Mouse (Mus musculus): ENCODE measurements around the gene Gclc. TPM values are rescaled to one million over a fixed set of nuclear protein-coding genes. Genes with fewer than 3 reads are reported as not detected.

Gclc gene
- polyA plus RNA-seq, 1 experiment from 2014 or later, result 16.8 TPM

GRCm38 (mm10) chr9:77751091-77751521, 3.2 kb upstream of the Gclc start:
- under 1% methylated on average over 12 of the region's 12 CpGs for WGBS
- H3K4me2 ChIP-seq, result peak overlapping the region; percentile 76
- peak overlapping the region; percentile 91 for H3K27ac ChIP-seq (replicated peaks)
- H3K27me3 ChIP-seq, result no peaks in the 10 kb centered on the region
- H3K4me1 ChIP-seq (replicated peaks), result peaks cover 17% of the 10 kb centered on the region
- no peaks in the 10 kb centered on the region for H3K9me3 ChIP-seq
- ATAC-seq (ENCODE audit: low read depth), result peak; percentile 9
- peak overlapping the region; percentile 78 for H3K9ac ChIP-seq
- peak overlapping the region; percentile 64 for H3K4me3 ChIP-seq
- no peaks in the 10 kb centered on the region for H3K36me3 ChIP-seq

- peaks cover 27% of the 10 kb centered on the region for H3K4me1 ChIP-seq (replicated peaks)
- no peaks in the 10 kb centered on the region for H3K9me3 ChIP-seq
- WGBS, result under 1% methylated on average over 57 of the region's 57 CpGs
- H3K4me2 ChIP-seq, result peak overlapping the region; percentile 63
- H3K27me3 ChIP-seq, result no peaks in the 10 kb centered on the region
- no peaks in the 10 kb centered on the region for H3K36me3 ChIP-seq
- peak overlapping the region; percentile 89 for H3K9ac ChIP-seq
- peak overlapping the region; percentile 88 for H3K27ac ChIP-seq (replicated peaks)
- peak overlapping the region; percentile 72 for H3K4me3 ChIP-seq
- ATAC-seq (ENCODE audit: low read depth), result peak; percentile 79
Observed at GRCm38 (mm10) chr9:77754728-77755402, 530 bp downstream of the Gclc start.

DNA sequence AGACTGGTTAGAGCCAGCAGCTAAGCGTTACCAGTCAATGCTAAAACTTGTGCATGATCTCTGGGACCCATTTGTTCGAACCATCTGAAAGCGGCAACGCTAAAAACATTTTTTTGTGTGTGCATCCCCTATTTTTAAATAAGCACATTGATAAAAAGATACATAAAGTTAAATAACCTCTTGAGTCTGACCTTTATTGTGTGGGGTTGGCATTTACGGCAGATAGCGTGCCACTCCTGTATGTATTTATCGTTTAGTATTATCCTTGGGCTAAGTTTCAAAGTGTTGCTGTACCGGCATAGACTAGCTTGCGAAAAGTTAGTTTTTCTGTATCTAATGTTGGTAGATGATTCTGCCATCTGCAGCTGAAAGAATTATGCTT, 1.1 kb downstream of the Gclc start:
- no peaks in the 10 kb centered on the region for H3K36me3 ChIP-seq
- no peak overlapping the region for H3K27ac ChIP-seq (replicated peaks)
- H3K27me3 ChIP-seq, result no peaks in the 10 kb centered on the region
- ATAC-seq (ENCODE audit: low read depth), result no peak
- H3K9me3 ChIP-seq, result no peaks in the 10 kb centered on the region
- WGBS, result 16% methylated on average over 9 of the region's 9 CpGs
- peak overlapping the region; percentile 72 for H3K4me3 ChIP-seq
- H3K4me1 ChIP-seq (replicated peaks), result peaks cover 27% of the 10 kb centered on the region
- peak overlapping the region; percentile 89 for H3K9ac ChIP-seq
- peak overlapping the region; percentile 63 for H3K4me2 ChIP-seq

- Histone ChIP-seq H3K27me3 (no peaks in the 10 kb centered on the region), H3K4me2 (peak overlapping the region; percentile 63)
- WGBS, result 37% methylated on average over 9 of the region's 9 CpGs
Observed at GRCm38 (mm10) chr9:77756076-77756475, 1.7 kb downstream of the Gclc start.

DNA sequence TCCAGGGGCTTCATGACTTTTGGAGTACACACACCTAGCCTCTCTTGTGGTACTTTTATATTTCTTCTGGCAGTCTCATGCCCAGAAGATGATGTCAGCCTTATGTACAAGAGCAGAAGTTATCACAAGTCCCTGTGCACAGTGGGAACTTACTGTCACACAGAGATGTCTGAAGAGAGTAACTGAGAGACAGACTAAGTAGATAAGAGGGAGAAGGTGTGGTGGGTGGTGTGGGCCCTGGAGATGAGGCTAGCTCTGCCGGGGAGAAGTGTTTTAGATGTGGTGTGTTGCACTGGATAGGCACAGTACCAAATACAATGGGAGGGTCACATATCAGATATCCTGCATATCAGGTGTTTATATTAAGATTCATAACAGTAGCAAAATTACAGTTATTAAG, 3.0 kb downstream of the Gclc start:
- Histone ChIP-seq H3K4me1 (replicated peaks) (peaks cover 19% of the 10 kb centered on the region), H3K4me2 (no peak overlapping the region), H3K27ac (replicated peaks) (no peak overlapping the region), H3K4me3 (no peak overlapping the region), H3K36me3 (no peaks in the 10 kb centered on the region), H3K27me3 (no peaks in the 10 kb centered on the region), H3K9ac (no peak overlapping the region), H3K9me3 (no peaks in the 10 kb centered on the region)
- WGBS, result 77% methylated on average over 1 of the region's 1 CpGs
- ATAC-seq (ENCODE audit: low read depth), result no peak

More at GRCm38 (mm10) chr9:77756076-77756475, 1.7 kb downstream of the Gclc start:
- Histone ChIP-seq H3K4me3 (peak overlapping the region; percentile 72), H3K9me3 (no peaks in the 10 kb centered on the region), H3K9ac (peak overlapping the region; percentile 89; the same call in 1 of the 2 replicates), H3K27ac (replicated peaks) (no peak overlapping the region), H3K36me3 (no peaks in the 10 kb centered on the region), H3K4me1 (replicated peaks) (peaks cover 26% of the 10 kb centered on the region)
- no peak for ATAC-seq (ENCODE audit: low read depth)

DNA sequence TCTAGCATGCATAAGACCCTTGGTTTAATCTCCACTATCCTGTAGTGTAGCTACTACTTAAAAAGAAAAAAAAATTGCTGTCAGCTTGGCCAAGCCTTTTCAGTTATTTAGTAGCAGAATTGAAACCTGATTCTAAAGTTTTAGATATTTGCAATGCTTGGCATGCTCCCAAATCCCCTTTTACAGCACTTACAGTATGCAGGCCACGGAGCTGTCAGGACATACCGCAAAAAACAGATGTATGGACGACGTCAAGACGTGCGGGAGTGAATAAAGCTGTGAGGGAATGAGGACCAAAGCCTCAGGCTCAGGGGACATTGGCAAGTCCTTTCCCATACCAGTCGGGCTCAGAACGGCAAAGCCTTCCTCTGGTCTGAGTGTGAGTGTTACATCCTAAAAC, 4.1 kb downstream of the Gclc start:
- 62% methylated on average over 8 of the region's 8 CpGs for WGBS
- H3K4me3 ChIP-seq, result no peak overlapping the region
- no peak overlapping the region for H3K4me2 ChIP-seq
- H3K9ac ChIP-seq, result no peak overlapping the region
- H3K27me3 ChIP-seq, result no peaks in the 10 kb centered on the region
- peaks cover 19% of the 10 kb centered on the region for H3K4me1 ChIP-seq (replicated peaks)
- H3K36me3 ChIP-seq, result 0 out of 2 replicates have a peak, but pooled peaks cover 5% of the 10 kb centered on the region
- no peak for ATAC-seq (ENCODE audit: low read depth)
- no peaks in the 10 kb centered on the region for H3K9me3 ChIP-seq
- no peak overlapping the region for H3K27ac ChIP-seq (replicated peaks)

DNA sequence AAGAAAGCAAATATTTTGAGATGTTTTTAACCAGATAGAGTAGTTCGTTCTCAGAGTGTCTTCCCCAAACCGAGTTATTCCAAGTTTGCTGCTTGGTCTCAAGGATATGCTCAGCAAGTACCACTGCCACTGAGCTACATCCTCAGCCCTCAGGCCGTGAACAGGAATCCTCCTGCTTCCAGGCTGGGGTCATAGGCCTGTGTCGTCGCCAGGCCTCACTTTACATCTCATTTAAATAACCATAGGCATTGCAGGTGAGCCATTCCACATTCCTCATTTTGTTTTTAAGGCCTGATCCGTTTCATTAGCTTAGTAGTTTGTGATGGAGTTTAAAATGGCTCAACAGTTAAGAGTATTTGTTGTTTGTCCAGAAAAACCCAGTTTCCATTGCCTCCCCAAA, 4.8 kb downstream of the Gclc start:
- WGBS, result 53% methylated on average over 6 of the region's 6 CpGs
- H3K9me3 ChIP-seq, result no peaks in the 10 kb centered on the region

DNA sequence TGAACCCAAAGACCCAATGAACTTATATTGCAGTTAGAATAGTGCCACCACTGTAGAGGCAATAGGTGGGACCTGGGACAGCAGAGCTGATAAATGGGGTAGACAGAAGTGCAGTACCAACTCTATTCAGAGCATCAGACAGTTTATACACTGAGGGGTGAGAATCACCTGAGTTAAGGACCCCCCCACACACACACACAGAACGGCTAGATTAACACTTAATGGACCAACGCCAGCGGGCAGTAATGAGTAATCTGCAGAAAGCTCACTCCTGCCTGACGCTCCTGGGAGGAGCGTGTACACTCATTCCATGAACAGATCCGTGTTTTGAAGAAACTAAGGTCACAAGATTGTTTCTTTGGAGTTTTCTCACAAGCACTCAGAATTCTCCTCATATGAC, 5.4 kb downstream of the Gclc start:
- no peaks in the 10 kb centered on the region for H3K9me3 ChIP-seq
- H3K27me3 ChIP-seq, result no peaks in the 10 kb centered on the region
- no peak overlapping the region for H3K4me3 ChIP-seq
- H3K9ac ChIP-seq, result no peak overlapping the region
- H3K36me3 ChIP-seq, result peaks cover 15% of the 10 kb centered on the region
- no peak overlapping the region for H3K4me2 ChIP-seq
- H3K4me1 ChIP-seq (replicated peaks), result peaks cover 19% of the 10 kb centered on the region
- ATAC-seq (ENCODE audit: low read depth), result no peak
- WGBS, result 83% methylated on average over 6 of the region's 6 CpGs
- no peak overlapping the region for H3K27ac ChIP-seq (replicated peaks)

More for the DNA sequence above, 4.8 kb downstream of the Gclc start:
- peaks cover 11% of the 10 kb centered on the region; the same call in 1 of the 2 replicates for H3K36me3 ChIP-seq
- no peak overlapping the region for H3K4me3 ChIP-seq
- no peaks in the 10 kb centered on the region for H3K27me3 ChIP-seq
- H3K4me2 ChIP-seq, result no peak overlapping the region
- H3K9ac ChIP-seq, result no peak overlapping the region
- peaks cover 19% of the 10 kb centered on the region for H3K4me1 ChIP-seq (replicated peaks)
- H3K27ac ChIP-seq (replicated peaks), result no peak overlapping the region
- ATAC-seq (ENCODE audit: low read depth), result no peak

GRCm38 (mm10) chr9:77766218-77766617, 11.9 kb downstream of the Gclc start:
- no peaks in the 10 kb centered on the region for H3K9me3 ChIP-seq
- peaks cover 13% of the 10 kb centered on the region for H3K4me1 ChIP-seq (replicated peaks)
- no peak overlapping the region for H3K4me3 ChIP-seq
- no peak overlapping the region for H3K9ac ChIP-seq
- H3K27ac ChIP-seq (replicated peaks), result no peak overlapping the region
- WGBS, result 91% methylated on average over 8 of the region's 8 CpGs
- H3K4me2 ChIP-seq, result no peak overlapping the region
- no peak for ATAC-seq (ENCODE audit: low read depth)
- no peaks in the 10 kb centered on the region for H3K27me3 ChIP-seq
- H3K36me3 ChIP-seq, result peaks cover 22% of the 10 kb centered on the region

GRCm38 (mm10) chr9:77766767-77767166, 12.4 kb downstream of the Gclc start:
- no peak overlapping the region for H3K4me2 ChIP-seq
- peaks cover 22% of the 10 kb centered on the region for H3K36me3 ChIP-seq
- peaks cover 18% of the 10 kb centered on the region for H3K4me1 ChIP-seq (replicated peaks)
- H3K4me3 ChIP-seq, result no peak overlapping the region
- no peak for ATAC-seq (ENCODE audit: low read depth)
- no peaks in the 10 kb centered on the region for H3K27me3 ChIP-seq
- H3K9ac ChIP-seq, result no peak overlapping the region
- WGBS, result 88% methylated on average over 3 of the region's 3 CpGs
- no peak overlapping the region for H3K27ac ChIP-seq (replicated peaks)
- H3K9me3 ChIP-seq, result no peaks in the 10 kb centered on the region

DNA sequence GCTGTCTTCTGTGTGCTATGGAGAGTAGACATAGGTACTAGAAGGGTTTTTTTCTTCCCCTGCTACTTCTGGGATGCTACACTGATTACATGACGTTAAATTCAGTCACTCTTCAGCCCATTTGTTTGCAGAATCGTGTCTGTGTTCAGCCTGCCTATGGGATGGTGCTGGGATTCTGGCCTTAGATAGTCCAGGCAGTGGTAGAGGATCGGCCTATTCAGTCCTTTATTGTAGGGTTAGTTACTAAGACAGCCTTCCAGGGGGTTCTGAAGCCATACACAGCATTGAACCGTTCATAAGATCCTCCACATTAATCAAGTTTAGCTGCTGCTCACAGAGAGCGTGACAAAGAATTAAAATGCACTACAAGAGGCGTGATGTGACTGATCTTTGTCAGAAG, 16.6 kb downstream of the Gclc start:
- Histone ChIP-seq H3K27me3 (no peaks in the 10 kb centered on the region), H3K4me3 (no peak overlapping the region), H3K36me3 (peaks cover 7% of the 10 kb centered on the region; the same call in 1 of the 2 replicates), H3K4me2 (no peak overlapping the region), H3K9ac (peak overlapping the region; percentile 5; the same call in 1 of the 2 replicates), H3K27ac (replicated peaks) (no peak overlapping the region), H3K4me1 (replicated peaks) (peaks cover 22% of the 10 kb centered on the region), H3K9me3 (no peaks in the 10 kb centered on the region)
- 30% methylated on average over 6 of the region's 6 CpGs for WGBS
- ATAC-seq (ENCODE audit: low read depth), result peak; percentile 36; the same call in 1 of the 2 replicates

DNA sequence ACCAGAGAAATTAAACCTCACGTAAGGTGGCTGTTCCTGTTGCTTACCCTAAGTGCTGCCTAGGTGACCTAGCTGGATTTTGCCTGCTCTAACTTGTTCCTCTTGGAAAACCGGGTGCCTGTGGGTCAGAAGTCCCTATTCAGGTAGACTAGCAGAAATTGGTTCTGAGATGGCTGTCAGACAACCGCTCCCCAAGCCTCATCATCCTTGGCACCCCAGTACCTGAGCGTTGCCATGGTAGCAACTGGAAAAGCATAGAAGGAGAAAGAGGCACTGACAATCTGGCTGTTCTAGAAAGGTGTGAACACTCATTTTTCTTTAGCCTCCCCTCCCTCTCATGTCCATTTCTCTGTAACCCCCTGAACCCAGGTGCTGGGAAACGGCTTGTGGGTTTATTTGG, 17.0 kb downstream of the Gclc start:
- Histone ChIP-seq H3K27ac (replicated peaks) (no peak overlapping the region), H3K4me2 (peak overlapping the region; percentile 25), H3K9me3 (no peaks in the 10 kb centered on the region), H3K27me3 (no peaks in the 10 kb centered on the region), H3K4me3 (no peak overlapping the region), H3K4me1 (replicated peaks) (peaks cover 23% of the 10 kb centered on the region), H3K9ac (peak overlapping the region; percentile 38), H3K36me3 (peaks cover 7% of the 10 kb centered on the region)
- WGBS, result 58% methylated on average over 5 of the region's 5 CpGs
- ATAC-seq (ENCODE audit: low read depth), result peak; percentile 65

All from neural tube, embryonic 13.5 days (tissue).